Mouse (Mus musculus) left cerebral cortex, postnatal 4 days (tissue): ENCODE results near the gene Reep3. TPM values are rescaled to one million over a fixed set of nuclear protein-coding genes. Genes with fewer than 3 reads are reported as not detected.
A peak's percentile ranks its signal among the peaks of the same experiment; 100 is the strongest.

Experiments used
- DNase-seq: peaks from one replicate; pipeline ENCODE4 v3.0.0-alpha.2; 2022
- intact Hi-C: fragments of 180-260 bp; cut with DNase I; formaldehyde crosslinking; loops from one replicate; pipeline ENCODE4 v1.15.1; 2025
- total RNA-seq, 2 experiments: library from RNA; stranded (reverse); gene quantifications; 2 replicates each; pipeline ENCODE4 v1.2.3; 2021

Gene Reep3
- total RNA-seq, 2 experiments from 2014 or later: 24.4 to 27.9 TPM

GRCm38 (mm10) chr10:67085124-67085523, 11.6 kb downstream of the Reep3 start:
- intact Hi-C loops: no loop called here
- peak; percentile 72 for DNase-seq

GRCm38 (mm10) chr10:67083446-67084166, 13.1 kb downstream of the Reep3 start:
- intact Hi-C loops: no loop called here
- peak; percentile 64 for DNase-seq

GRCm38 (mm10) chr10:67082531-67082930, 14.2 kb downstream of the Reep3 start:
- intact Hi-C loops: no loop called here
- no peak for DNase-seq

GRCm38 (mm10) chr10:67081206-67082007, 15.3 kb downstream of the Reep3 start:
- intact Hi-C loops: no loop called here
- no peak for DNase-seq

- intact Hi-C loops: no loop called here
- DNase-seq: no peak
These were observed 17.7 kb downstream of the Reep3 start for GRCm38 (mm10) chr10:67079030-67079429.

GRCm38 (mm10) chr10:67075931-67076878, 20.5 kb downstream of the Reep3 start:
- intact Hi-C loops: no loop called here
- DNase-seq: peak; percentile 72

- no peak for DNase-seq
- intact Hi-C loops: no loop called here
These were observed 23.2 kb downstream of the Reep3 start for GRCm38 (mm10) chr10:67073577-67073976.

- no peak for DNase-seq
- intact Hi-C loops: no loop called here
These were observed 24.1 kb downstream of the Reep3 start for GRCm38 (mm10) chr10:67072600-67072999.

GRCm38 (mm10) chr10:67071884-67072283, 24.9 kb downstream of the Reep3 start:
- intact Hi-C loops: no loop called here
- no peak for DNase-seq

GRCm38 (mm10) chr10:67071389-67071788, 25.4 kb downstream of the Reep3 start:
- intact Hi-C loops: no loop called here
- no peak for DNase-seq

- DNase-seq: no peak
- intact Hi-C loops: no loop called here
These were observed 27.7 kb downstream of the Reep3 start for GRCm38 (mm10) chr10:67069013-67069412.

- DNase-seq: peak; percentile 71
- intact Hi-C loops: no loop called here
These were observed 30.3 kb downstream of the Reep3 start for GRCm38 (mm10) chr10:67066421-67066820.

GRCm38 (mm10) chr10:67065927-67066326, 30.8 kb downstream of the Reep3 start:
- no peak for DNase-seq
- intact Hi-C loops: no loop called here

GRCm38 (mm10) chr10:67065277-67065887, 31.4 kb downstream of the Reep3 start:
- no peak for DNase-seq
- intact Hi-C loops: no loop called here

- no peak for DNase-seq
- intact Hi-C loops: no loop called here
These were observed 34.9 kb downstream of the Reep3 start for GRCm38 (mm10) chr10:67061823-67062222.

- intact Hi-C loops: no loop called here
- DNase-seq: peak; percentile 47
These were observed 35.4 kb downstream of the Reep3 start for GRCm38 (mm10) chr10:67061367-67061801.

GRCm38 (mm10) chr10:67058702-67059101, 38.0 kb downstream of the Reep3 start:
- DNase-seq: peak; percentile 21
- intact Hi-C loops: no loop called here

- intact Hi-C loops: no loop called here
- peak; percentile 80 for DNase-seq
These were observed 38.4 kb downstream of the Reep3 start for GRCm38 (mm10) chr10:67058297-67058696.

GRCm38 (mm10) chr10:67057696-67058095, 39.0 kb downstream of the Reep3 start:
- intact Hi-C loops: no loop called here
- DNase-seq: no peak

- intact Hi-C loops: no loop called here
- no peak for DNase-seq
These were observed 39.5 kb downstream of the Reep3 start for GRCm38 (mm10) chr10:67057208-67057607.
